Mouse (Mus musculus) thymus, adult 18-20 months (tissue): ENCODE measurements around the gene 4930595D18Rik.

ENCODE experiments used
- DNase-seq, 2 experiments: peaks; one replicate each; pipeline ENCODE4 v3.0.0; 2022; ENCODE audit warnings: mixed read lengths in 2 of 2

4930595D18Rik gene

GRCm38 (mm10) chr12:111165146-111165812 is 19.0 kb downstream of the 4930595D18Rik start:
- peak; percentile 32 to 43 for DNase-seq

DNA sequence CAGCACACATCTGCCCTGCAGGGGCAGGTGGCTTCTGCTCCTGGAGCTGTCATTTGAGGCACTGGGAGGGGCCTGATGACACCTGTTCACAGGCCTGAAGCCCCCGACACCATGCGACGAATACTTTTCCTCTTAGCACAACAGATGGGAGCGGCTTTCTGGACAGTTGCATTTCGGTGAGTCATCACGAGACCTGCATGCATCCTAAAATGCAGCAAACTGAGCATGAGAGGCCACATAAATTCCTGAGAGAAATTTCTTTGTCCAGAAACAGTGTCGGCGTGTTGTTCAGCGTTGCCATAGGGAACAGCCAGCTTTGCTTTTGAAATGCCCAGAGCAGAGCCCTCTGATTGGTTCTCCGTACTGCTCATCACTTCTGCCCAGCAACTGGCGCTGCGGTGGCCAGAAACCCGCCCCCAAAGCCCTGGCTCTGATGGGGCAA is 20.0 kb downstream of the 4930595D18Rik start:
- peak; percentile 66 to 82 for DNase-seq

DNA sequence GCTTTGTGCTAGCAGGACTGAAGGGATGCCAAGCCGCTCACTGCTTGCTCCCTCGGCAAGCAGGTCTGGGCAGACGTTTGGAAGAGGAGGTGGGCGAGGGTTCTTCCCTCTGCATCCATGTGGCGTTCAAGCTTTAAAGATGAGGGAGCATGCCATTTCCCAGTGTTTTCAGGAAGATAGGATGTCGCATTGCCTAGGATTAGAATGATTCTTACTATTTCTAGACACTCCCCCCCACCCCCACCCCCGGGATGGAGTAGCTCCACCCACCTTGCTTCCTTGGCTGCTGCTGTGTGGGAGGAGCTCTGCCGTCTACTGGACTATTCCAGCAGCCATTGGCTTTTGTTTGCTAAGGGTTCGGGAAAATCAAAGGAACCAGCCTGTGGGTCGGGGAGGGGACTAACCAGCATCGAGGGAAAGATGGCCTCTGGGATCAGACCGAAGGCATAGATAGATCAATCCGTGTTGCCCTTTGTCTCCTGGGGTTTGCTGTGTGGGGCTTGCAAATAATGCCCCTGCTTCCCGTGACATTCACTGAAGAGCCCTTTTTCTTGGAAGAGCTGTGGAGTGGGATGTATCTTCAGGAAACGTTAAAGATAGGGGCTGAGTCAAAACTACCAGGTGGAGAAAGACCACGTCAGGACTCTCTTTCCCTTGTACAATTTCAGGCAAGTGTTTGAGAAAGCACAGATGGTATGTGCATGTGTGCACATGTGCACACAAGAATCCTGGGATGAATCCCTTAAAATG is 21.8 kb downstream of the 4930595D18Rik start:
- DNase-seq: no peak

DNA sequence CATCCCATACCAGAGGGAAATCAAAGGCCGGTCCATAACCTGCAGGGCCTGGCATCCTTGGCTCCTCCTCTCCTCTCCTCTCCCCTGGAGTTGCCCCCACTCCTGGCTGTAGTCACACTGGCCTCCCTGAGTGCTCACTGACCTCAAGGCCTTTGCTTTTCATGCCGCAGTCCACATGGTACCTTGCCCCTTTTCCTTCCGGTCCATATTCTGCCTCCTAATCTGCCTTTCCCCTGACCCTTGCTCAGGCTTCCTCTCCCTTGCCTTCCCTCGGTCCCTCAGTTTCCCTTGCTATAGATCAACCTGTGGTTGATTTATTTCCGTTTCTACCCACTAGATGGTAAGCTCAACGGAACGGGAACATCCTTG is 22.4 kb downstream of the 4930595D18Rik start:
- no peak for DNase-seq

DNA sequence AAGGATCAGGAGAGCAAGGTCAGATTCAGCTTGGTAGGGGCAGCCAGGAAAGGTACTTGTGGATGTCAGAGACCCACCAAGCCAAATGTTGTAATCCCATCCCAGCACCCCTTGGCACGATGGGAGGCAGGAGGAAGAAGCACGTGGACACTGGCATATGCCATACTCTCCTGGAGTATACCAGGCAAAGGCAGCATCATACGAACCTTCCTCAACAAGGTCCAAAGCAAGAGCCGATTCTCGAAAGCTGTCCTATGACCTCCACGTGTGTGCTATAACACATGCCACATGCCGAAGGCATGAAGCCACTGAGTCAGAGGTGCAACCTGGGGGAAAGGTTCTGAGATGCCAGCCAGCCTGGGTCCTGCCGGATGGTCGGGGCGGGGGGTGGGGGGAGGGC is 23.4 kb downstream of the 4930595D18Rik start:
- no peak for DNase-seq

DNA sequence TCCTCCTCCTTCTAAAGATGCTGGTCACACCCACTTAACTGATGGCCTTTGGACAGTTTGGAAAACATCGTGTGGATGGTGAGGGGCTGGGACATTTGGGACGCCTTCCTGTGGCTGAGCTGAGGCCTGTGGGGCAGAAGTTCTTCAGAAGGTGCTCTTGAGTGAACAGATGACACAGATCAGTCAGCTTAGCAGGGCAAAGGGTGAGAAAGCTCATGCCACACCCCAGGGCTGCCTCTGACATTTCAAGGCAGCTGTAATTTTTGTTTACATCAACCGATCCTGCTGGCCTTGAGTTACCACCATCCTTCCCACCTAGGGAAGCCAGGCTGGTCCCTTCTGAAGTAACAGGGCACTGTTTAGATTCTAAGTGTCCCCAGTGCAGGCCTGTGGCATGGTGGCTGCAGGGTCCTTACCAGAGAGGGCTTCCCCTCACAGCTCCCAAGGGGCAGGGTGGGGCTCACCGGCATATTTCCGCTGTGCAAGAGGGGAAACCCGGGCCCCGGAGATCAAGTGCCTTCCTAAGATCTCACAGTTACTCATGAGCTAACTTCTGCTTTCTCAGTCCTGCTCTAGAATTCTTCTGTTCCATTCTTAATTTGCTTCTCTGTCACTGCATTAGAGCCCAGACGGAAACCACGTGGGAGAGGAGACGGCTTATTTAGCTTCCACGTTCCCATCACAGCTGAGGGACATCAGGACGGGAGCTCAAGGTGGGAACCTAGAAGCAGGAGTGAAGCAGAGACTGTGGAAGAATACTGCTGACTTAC is 24.4 kb downstream of the 4930595D18Rik start:
- DNase-seq: peak; percentile 69 to 77

GRCm38 (mm10) chr12:111155756-111156155 is 28.5 kb downstream of the 4930595D18Rik start:
- no peak for DNase-seq

- no peak for DNase-seq
Measured at GRCm38 (mm10) chr12:111154641-111155040, 29.6 kb downstream of the 4930595D18Rik start.

DNA sequence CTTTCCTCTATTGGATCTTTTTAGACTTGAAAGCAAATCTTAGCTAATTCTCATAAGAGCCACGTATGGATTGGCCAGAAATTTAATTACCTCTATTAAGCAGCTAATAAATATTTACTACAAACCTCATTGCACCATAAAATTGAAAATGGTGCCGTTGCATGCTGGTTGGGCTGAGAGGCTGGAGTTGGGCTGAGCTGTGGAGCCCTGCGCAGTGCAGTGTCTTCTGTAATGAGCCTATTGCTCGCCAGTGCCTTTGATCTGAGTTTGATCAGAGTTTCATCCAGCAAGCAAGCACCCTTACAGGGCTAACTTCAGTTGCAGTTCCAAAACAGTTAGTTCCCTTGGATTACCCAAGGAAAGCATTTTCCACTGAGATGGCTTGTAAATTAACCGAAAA is 30.3 kb downstream of the 4930595D18Rik start:
- no peak for DNase-seq

- DNase-seq: no peak
Measured at GRCm38 (mm10) chr12:111152981-111153710, 31.1 kb downstream of the 4930595D18Rik start.

DNA sequence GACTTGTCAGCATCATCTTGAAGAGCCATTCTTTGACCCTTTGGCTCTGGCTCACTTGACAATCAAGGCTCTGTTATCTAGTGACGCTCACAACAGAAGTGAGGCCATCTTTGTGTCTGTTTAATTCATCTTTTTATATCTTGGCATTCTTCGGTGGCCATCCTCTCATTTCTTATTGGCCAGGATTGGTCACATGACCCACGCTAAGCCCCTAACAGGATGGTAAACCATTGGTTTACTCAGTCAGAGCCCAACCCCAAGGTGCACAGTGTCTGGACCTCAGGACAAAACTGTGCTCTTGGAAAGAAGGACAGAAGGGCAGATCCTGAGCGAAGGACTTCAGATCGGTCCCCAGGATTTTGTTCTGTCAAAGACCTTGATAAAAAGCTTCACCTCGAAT is 31.7 kb downstream of the 4930595D18Rik start:
- DNase-seq: no peak

DNA sequence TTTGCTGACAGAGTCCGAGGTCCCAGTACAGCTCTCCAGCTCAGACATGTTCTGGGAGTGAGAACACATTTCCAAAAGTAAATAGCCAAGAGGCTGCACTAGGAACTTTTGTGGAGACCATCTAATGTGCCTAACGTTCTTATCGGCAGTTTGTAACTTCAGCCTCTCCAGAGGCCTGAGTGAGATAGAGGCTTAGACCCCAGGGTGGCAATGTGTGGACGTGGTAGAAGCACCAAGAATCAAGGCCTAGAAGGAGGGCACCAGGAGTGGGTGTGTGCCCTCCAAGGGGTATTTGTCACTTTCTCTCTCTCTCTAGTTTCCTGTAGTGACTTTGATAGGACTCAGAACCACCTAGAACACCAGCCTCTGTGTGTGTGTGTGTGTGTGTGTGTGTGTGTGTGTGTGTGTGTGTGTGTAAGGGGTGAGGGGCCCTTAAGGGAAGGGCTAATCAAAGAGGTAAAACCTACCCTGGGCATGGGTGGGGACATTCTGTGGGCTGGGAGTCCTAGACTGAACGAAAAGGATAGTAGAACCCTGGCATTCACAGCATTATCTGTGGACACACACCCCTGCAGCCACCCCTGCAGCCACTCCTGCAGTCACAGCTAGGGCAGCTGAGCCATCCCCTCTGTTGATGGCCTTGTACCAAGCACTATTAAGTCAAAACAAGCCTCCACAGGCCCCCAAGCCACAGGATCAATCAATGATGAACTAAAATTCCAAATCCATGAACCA is 32.7 kb downstream of the 4930595D18Rik start:
- no peak for DNase-seq

- DNase-seq: peak; percentile 44 to 48
Measured at GRCm38 (mm10) chr12:111150236-111150596, 34.1 kb downstream of the 4930595D18Rik start.

DNA sequence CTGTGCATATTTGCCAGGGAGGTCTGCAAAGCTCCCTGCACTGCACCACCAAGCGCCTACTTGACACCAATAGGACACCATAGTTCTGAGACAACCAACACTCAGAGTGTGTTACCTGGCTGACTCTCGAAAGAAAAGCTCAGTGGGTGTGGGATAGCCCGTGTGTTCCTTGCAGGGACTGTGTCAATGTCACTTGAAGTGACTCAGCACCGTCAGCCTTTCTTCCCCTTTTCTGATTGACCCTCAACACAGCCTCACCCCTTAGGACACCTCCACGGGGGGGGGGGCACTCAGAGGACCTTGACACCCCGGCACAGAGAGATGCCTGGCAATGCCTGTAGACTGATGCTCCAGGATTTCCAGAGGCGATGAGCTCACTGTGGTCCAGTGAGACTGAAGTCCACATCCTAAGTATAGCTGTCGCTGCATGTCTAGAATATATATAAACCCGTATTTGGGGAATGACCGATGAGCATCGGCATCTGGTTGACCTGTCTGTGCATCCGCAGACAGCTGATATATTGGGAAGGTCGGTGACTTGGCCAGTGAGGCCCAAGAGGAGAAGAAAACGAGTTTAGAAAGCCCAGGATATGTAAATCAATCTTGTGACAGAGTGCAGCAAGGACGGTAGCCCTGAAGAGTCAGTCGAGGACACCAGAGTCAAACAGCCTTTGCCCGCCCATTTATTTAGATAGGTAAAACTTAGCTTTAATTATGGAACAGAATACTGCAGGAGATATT is 34.6 kb downstream of the 4930595D18Rik start:
- DNase-seq: no peak

- no peak for DNase-seq
Measured at GRCm38 (mm10) chr12:111145269-111145668, 39.0 kb downstream of the 4930595D18Rik start.

- no peak for DNase-seq
Measured at GRCm38 (mm10) chr12:111144598-111144997, 39.7 kb downstream of the 4930595D18Rik start.

DNA sequence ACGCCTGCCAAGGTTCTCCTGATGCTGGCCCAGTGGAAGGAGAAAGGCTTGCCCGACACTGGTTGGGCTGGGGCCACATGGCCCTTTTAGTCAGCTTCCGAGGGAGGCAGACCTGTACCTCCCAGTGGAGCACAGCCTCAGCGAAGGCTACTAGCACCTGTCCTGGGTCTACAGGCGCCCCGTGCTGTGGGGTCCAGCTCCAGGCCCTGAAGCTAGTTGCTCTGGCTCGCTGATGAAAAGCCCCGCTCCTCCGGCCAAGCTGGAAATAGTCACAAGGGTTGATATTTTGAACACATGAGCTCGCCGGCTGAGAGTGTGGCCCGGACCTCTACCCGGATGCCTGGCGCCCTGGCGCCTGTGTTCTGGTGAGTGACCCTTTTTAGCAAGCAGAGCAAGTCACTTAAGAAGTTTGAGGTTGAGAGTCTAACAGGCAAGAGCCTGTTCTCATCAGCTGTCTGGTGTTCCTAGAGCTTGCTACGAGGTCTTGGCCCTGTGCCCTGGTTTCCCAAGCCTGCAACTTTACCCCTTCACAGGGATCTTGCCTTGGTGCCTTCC is 40.7 kb downstream of the 4930595D18Rik start:
- DNase-seq: no peak

- DNase-seq: no peak
Measured at GRCm38 (mm10) chr12:111143005-111143508, 41.2 kb downstream of the 4930595D18Rik start.

DNA sequence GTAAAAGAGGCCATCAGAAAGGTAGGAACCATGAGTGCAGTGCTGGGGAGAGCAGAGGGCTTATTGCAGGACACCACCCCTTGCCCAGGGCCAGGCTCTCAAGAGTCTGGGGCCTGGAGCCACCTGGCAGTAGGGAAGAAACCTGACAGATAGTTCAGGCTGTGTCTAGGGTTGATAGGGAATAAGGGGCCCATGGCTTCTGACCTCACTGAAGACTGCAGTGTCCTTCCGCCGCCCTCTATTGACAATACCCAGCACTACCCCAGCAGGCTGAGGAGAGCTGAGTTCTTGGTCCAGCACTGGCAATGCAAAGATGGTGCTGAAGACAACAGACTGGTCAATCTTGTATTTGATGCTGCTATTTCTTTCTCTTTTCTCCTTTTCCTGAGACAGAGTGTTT is 47.2 kb downstream of the 4930595D18Rik start:
- DNase-seq: no peak

GRCm38 (mm10) chr12:111135953-111136352 is 48.3 kb downstream of the 4930595D18Rik start:
- DNase-seq: no peak
